Mouse (Mus musculus) heart, embryonic 14.5 days (tissue): ENCODE measurements at regions not wholly inside any gene's neighbourhood (a gene's known extent, or its start where the extent isn't known, plus 50 kb on each side); places are given as distances from the start of the nearest gene placed in this dataset.

ENCODE experiments used
- ATAC-seq: fragments of 200-750 bp; cut with Nextera tagmentation; 2 replicates; pipeline ENCODE4 v1.8.0; 2017; ENCODE audit warnings: low read depth, moderate TSS enrichment; ENCODE audit not compliant: insufficient number of reproducible peaks, insufficient read depth, low FRiP score
- H3K27ac ChIP-seq, 2 experiments: fragments of 200-500 bp in 1 of 2; fragments of 300-500 bp in 1 of 2; sonication (generic) in 1 of 2; replicated peaks in 1 of 2; 2 replicates each; pipeline ENCODE4 v1.5.1; 2012 to 2014; ENCODE audit warnings: low read depth in 2 of 2, low read length in 2 of 2, control low read depth in 1 of 2, mild to moderate bottlenecking in 1 of 2, mixed read lengths in 1 of 2; ENCODE audit not compliant: control insufficient read depth in 1 of 2, insufficient read depth in 1 of 2
- H3K27me3 ChIP-seq: fragments of 300-500 bp; sonication (generic); 2 replicates; pipeline ENCODE4 v1.6.1; 2014; ENCODE audit warnings: mild to moderate bottlenecking, low read length, control low read depth; ENCODE audit not compliant: control insufficient read depth, insufficient read depth
- H3K36me3 ChIP-seq: fragments of 300-500 bp; sonication (generic); 2 replicates; pipeline ENCODE4 v1.6.1; 2014; ENCODE audit warnings: mild to moderate bottlenecking, control low read depth, low read length, mixed read lengths; ENCODE audit not compliant: control insufficient read depth, insufficient read depth
- H3K4me1 ChIP-seq, 2 experiments: fragments of 200-500 bp in 1 of 2; fragments of 300-500 bp in 1 of 2; sonication (generic) in 1 of 2; 2 replicates each; pipeline ENCODE4 v1.6.1; 2012 to 2014; ENCODE audit warnings: low read length in 2 of 2, control low read depth in 1 of 2, mixed read lengths in 1 of 2; ENCODE audit not compliant: control insufficient read depth in 2 of 2, insufficient read depth in 2 of 2
- H3K4me2 ChIP-seq: fragments of 300-500 bp; sonication (generic); 2 replicates; pipeline ENCODE4 v1.6.1; 2014; ENCODE audit warnings: mild to moderate bottlenecking, low read length
- H3K4me3 ChIP-seq, 2 experiments: fragments of 200-500 bp in 1 of 2; fragments of 300-500 bp in 1 of 2; sonication (generic) in 1 of 2; 2 replicates each; pipeline ENCODE4 v1.5.1; 2012 to 2014; ENCODE audit warnings: low read length in 2 of 2, mild to moderate bottlenecking in 2 of 2, control low read depth in 1 of 2, low read depth in 1 of 2, moderate library complexity in 1 of 2; ENCODE audit not compliant: control insufficient read depth in 1 of 2, insufficient read depth in 1 of 2
- H3K9ac ChIP-seq: fragments of 300-500 bp; sonication (generic); 2 replicates; pipeline ENCODE4 v1.6.1; 2014; ENCODE audit warnings: mild to moderate bottlenecking, low read length
- H3K9me3 ChIP-seq: fragments of 300-500 bp; sonication (generic); 2 replicates; pipeline ENCODE4 v1.6.1; 2016; ENCODE audit warnings: low read length, control low read depth; ENCODE audit not compliant: control insufficient read depth
- WGBS: fragments of 180-500 bp; shearing (Covaris S2); extraction: QIAGEN DNeasy Blood & Tissue Kit; methylation state at CpG from one replicate; pipeline ENCODE4 v1.1.7; 2014; 5-methylcytosine and 5-hydroxymethylcytosine counted together

DNA sequence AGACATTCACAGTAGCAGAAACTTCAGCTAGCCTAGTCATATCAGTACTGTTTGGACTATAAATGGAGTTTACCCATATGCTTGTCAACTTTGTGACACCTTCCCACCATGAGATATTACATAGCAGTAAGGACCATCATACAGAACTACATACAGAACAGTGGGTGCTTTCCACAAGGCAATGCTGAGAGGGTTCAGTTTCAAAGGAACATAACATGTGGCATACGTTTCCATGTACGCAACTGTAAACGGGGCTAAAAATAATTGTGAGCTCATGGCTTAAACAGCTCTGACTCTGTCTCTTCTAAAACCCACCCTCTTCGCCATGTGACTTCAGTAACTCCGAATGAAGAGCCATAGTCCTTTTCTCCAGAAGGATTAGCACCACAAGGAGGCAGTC lies 109.0 kb upstream of the Rasgrp1 start:
- WGBS: 25% methylated on average over 5 of the region's 5 CpGs
- Histone ChIP-seq H3K36me3 (no peaks in the 10 kb centered on the region), H3K9ac (no peak overlapping the region), H3K27ac (peak overlapping the region; percentile 70 to 81), H3K27me3 (no peaks in the 10 kb centered on the region), H3K4me3 (no peak overlapping the region), H3K4me2 (no peak overlapping the region), H3K4me1 (peaks cover 5 to 16% of the 10 kb centered on the region in 2 experiments), H3K9me3 (no peaks in the 10 kb centered on the region)
- peak; percentile 78 for ATAC-seq

DNA sequence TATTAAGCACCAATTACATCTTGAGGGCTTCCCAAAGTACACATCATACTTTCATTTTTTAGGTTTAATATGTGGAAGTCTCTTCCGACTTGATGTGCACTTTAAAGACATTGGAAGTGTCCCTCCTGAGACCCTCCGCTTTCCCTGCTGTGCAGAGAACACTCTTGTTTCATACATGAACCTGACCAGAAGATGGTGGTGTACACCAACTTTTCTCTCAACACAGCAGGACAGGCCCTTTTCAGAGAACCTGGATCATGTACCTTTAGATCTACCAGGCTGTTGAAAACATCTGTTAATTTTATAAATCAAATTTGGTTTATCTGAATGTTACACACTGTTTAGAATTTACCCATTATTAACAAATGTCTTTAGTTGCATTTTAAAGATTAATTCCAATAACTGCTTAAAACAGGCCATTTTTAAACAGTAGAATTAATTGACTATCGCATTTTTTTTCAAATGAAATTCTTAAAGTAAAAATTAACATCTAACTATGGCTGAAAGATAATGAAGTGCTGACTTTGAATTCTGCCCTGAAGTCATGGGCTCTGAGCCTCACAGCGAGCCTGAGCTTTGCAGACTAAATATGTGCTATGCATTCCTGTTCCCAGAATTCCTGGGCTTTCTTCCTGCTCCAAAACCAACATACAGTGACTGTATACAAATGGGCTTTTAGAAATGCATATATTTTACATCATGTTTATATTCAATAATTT lies 112.4 kb upstream of the Rasgrp1 start:
- Histone ChIP-seq H3K4me1 (peaks cover 5 to 16% of the 10 kb centered on the region in 2 experiments), H3K9ac (no peak overlapping the region), H3K4me2 (no peak overlapping the region), H3K4me3 (no peak overlapping the region), H3K36me3 (no peaks in the 10 kb centered on the region), H3K9me3 (no peaks in the 10 kb centered on the region), H3K27me3 (no peaks in the 10 kb centered on the region), H3K27ac (no peak overlapping the region)
- no peak for ATAC-seq
- 76% methylated on average over 4 of the region's 4 CpGs for WGBS

DNA sequence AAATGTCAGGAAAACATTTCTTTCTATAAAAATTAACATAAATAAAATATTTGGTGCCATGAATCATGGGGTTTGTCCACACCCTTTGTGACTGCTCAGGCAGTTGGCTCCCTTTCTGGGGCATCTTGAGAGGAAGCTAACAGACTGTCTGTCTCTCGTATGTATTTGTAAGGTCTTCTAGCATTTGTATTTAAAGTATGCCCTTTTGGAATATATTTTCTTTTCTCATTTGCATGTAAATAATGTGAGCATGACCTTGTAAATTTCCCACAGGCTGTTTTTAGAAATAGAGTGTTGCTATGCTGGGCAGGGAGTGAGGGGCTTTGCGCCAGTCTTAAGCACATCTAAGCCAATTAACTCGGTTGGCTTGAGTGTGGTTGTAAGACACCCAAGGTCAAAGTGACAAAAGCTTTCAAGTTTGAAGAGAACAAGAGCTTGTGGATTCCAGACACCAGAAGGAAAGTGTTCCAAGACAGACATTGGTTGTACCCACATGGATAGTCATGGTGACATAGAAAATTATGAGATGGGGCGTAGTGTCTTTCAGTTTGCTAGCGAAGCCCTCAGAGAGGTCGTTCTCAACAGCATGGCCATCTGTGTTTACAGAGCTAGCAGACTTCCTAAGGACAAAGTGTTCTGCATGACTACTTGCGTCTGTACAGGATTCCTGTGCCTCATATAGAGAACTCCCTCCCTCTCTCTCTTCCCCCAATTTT lies 113.1 kb upstream of the Rasgrp1 start:
- Histone ChIP-seq H3K27me3 (no peaks in the 10 kb centered on the region), H3K9me3 (no peaks in the 10 kb centered on the region), H3K4me2 (no peak overlapping the region), H3K4me1 (peaks cover 5 to 16% of the 10 kb centered on the region in 2 experiments), H3K4me3 (no peak overlapping the region), H3K9ac (no peak overlapping the region), H3K36me3 (no peaks in the 10 kb centered on the region), H3K27ac (0 out of 4 replicates have a peak overlapping the region, but pooled peaks of 1 of the 2 experiments have one; percentile 9)
- no peak for ATAC-seq
- WGBS: 65% methylated on average over 7 of the region's 7 CpGs

DNA sequence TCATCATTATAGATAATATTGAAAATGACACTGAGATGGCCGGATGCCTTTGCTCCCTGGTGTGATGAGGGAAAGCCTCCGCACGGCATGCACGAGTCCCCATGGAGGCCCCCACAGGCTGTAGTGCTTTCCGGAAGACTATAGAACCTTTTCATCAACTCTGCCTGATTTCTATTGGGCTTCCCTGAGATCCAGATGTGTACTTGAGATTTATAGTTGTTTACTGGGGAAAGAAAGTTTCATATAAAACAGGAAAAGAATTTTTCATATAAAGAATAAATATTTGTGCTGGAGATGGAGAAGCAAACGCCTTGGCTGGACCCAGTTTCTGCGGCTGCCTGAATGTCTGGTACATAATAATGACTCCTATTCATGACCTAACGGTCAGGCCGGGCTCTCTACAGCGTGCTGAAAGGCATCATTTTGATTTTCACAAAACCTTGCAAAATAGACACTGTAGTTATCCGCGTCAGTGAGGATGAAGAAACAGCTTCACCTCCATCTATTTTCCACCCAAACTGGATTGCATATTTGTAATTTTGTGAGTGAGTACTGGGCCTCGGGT lies 113.7 kb upstream of the Rasgrp1 start:
- no peaks in the 10 kb centered on the region for H3K36me3 ChIP-seq
- H3K4me2 ChIP-seq: no peak overlapping the region
- H3K9ac ChIP-seq: no peak overlapping the region
- no peaks in the 10 kb centered on the region for H3K9me3 ChIP-seq
- H3K27ac ChIP-seq: no peak overlapping the region
- H3K4me3 ChIP-seq: no peak overlapping the region
- 86% methylated on average over 13 of the region's 13 CpGs for WGBS
- H3K4me1 ChIP-seq: peaks cover 1 to 10% of the 10 kb centered on the region in 2 experiments
- H3K27me3 ChIP-seq: no peaks in the 10 kb centered on the region
- no peak for ATAC-seq

DNA sequence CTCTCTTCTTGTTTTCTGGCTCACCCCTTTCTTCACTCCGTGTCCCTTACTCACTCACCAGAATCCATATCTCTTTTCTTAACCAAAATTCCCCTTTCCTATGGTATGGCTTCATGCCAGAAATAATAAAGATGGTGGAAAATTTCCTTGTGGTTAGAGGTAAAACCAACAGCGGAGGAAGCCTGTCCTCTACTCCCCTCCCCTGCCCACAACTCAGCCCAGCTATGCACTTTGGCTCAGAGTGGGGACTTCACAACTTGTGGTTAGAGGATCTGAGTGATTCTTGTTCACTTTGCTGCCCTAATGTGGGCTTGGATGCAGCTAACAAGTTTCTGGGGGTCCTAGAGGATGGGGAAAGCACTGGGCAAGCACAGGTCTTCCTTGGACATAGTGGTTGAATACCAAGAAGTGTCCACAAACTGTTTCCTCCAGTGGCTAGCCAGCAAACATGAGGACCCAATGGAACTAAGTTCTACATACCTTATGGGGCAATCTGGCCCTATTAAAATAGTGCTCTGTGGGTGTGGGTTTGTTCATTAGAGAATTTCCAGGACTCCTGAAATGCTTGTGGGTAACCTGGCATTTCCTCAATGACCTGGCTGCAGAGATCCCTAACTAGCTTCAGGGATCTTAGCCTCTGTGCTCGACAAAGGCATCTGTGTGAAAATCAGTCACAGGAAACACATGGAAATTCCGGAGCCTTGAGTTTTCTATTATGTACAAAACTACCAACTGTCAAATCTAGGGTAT lies 118.9 kb upstream of the Rasgrp1 start:
- Histone ChIP-seq H3K4me1 (no peaks in the 10 kb centered on the region), H3K4me2 (no peak overlapping the region), H3K4me3 (no peak overlapping the region), H3K27ac (no peak overlapping the region), H3K36me3 (no peaks in the 10 kb centered on the region), H3K27me3 (no peaks in the 10 kb centered on the region), H3K9me3 (no peaks in the 10 kb centered on the region), H3K9ac (no peak overlapping the region)
- WGBS: 59% methylated on average over 4 of the region's 4 CpGs
- ATAC-seq: no peak

DNA sequence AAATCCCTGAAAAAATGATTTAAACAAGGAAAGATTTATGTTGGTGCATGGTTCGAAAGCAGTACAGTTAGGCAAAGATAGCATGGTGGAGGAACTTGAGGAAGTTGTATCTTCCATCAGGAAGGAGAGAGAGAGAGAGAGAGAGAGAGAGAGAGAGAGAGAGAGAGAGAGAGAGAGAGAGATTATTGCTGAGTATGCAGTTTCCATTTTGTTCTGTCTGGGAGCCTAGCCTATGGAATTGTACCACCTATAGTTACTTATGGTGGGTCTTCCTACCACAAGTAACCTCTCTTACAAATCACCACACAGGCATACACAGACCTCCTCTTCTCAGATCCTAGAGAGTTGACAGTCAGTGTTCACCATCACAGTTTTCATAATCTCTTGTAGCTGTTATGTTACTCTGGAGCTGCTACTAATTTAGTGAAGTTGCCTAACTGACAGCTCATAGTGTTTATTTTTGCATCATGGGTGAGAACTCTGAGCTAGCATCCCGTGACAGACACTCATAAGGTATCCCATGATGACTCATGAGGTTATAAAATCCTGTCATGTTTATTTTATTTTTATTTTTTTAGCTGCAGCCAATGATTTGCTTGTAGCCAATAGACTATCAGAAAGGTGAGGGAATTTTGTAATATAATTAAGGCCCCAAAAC lies 132.2 kb upstream of the Rasgrp1 start:
- H3K27me3 ChIP-seq: no peaks in the 10 kb centered on the region
- H3K4me2 ChIP-seq: no peak overlapping the region
- H3K4me3 ChIP-seq: no peak overlapping the region
- H3K36me3 ChIP-seq: no peaks in the 10 kb centered on the region
- no peak overlapping the region for H3K27ac ChIP-seq
- 64% methylated on average over 2 of the region's 2 CpGs for WGBS
- no peak for ATAC-seq
- no peaks in the 10 kb centered on the region for H3K4me1 ChIP-seq
- H3K9me3 ChIP-seq: no peaks in the 10 kb centered on the region
- H3K9ac ChIP-seq: no peak overlapping the region

DNA sequence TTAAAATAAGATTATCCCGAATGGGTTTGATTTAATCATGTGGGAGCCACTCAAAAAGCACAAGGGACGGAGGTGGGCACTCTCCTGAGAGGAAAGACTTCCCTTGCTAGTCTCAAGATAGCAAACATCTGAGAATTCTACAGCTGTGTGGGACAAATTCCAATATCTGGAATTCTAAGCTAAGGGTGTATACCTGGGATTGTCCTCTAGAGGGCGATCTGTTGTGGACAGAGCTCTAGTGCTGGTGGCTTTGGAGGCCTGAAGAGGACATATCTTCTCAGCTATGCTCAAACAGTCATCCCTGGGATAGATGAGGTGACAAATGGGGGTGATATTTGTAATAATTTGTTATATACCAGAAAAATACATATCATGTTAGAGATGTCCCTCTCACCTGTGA lies 132.8 kb upstream of the Rasgrp1 start:
- H3K4me3 ChIP-seq: no peak overlapping the region
- no peaks in the 10 kb centered on the region for H3K36me3 ChIP-seq
- no peak for ATAC-seq
- no peaks in the 10 kb centered on the region for H3K27me3 ChIP-seq
- no peaks in the 10 kb centered on the region for H3K4me1 ChIP-seq
- WGBS: 37% methylated on average over 3 of the region's 3 CpGs
- H3K4me2 ChIP-seq: no peak overlapping the region
- no peak overlapping the region for H3K27ac ChIP-seq
- H3K9ac ChIP-seq: no peak overlapping the region
- H3K9me3 ChIP-seq: no peaks in the 10 kb centered on the region
